Mouse (Mus musculus) CD4-positive, CD25-positive, alpha-beta regulatory T cell, adult 2 months (primary cell): ENCODE results near the gene Gorasp2.

Experiments used
- DNase-seq: peaks from one replicate; pipeline ENCODE4 v3.0.0-alpha.2; 2012; ENCODE audit warnings: low read depth, low spot score

The Gorasp2 gene

DNA sequence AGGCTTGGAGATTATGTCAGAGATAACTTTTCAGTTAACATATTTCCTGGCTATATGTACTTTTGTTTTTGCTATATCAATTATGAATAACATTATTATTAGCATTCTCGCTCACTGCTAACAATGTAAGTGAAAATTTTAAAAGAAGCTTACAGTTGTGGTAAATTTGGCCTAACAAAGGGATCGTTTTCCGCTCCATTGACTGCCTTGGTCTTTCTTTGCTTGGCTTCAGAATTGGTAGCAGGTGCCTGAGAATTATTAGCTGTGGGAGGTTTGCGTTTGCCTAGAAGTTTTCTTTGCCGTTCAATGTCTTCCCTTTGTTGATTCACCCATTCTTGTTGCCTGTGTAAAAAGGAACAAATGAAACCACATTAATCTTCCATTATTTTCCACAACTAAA, 80.5 kb downstream of the Gorasp2 start:
- no peak for DNase-seq

GRCm38 (mm10) chr2:70742588-70742987, 81.2 kb downstream of the Gorasp2 start:
- DNase-seq, result no peak

DNA sequence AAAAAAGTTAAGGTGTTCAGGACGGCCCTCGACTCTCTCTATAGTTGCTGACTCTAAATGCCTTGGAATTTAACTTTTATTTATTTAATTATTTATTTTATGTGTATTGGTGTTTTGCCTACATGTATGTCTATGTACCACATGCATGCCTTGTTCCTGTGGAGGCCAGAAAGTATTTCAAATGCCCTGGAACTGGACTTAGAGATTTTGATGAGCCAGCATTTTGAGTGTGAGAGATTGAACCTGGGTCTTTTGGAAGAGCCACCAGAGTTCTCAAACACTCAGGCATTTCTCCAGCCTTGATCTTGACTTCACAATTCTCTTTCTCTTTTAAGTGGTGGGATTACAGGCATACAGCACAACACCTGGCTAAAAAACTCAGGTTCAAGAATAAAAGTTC, 90.3 kb downstream of the Gorasp2 start:
- no peak for DNase-seq

GRCm38 (mm10) chr2:70752149-70752548, 90.8 kb downstream of the Gorasp2 start:
- DNase-seq, result no peak
